Mouse (Mus musculus) heart, embryonic 16.5 days (tissue): ENCODE results near the gene Cd200r4. TPM values are rescaled to one million over a fixed set of nuclear protein-coding genes. Genes with fewer than 3 reads are reported as not detected.
"Not testable (repeated sequence)": the region's sequence is repeated elsewhere in the genome, so short reads cannot be mapped to it uniquely, and the experiment has no call there.

Experiments
- ATAC-seq: fragments of 200-750 bp; cut with Nextera tagmentation; replicated peaks from 2 replicates; pipeline ENCODE4 v1.8.0; 2017; ENCODE audit warnings: moderate number of reproducible peaks; ENCODE audit not compliant: insufficient read depth, low FRiP score; ENCODE audit errors: extremely low read depth
- H3K27ac ChIP-seq: fragments of 300-500 bp; sonication (generic); 2 replicates; pipeline ENCODE4 v1.5.1; 2014; ENCODE audit warnings: mild to moderate bottlenecking, low read length, control low read depth, moderate library complexity
- H3K27me3 ChIP-seq: fragments of 300-500 bp; sonication (generic); 2 replicates; pipeline ENCODE4 v1.6.1; 2014; ENCODE audit warnings: low read length, mixed read lengths; ENCODE audit not compliant: control insufficient read depth, insufficient read depth
- H3K36me3 ChIP-seq: fragments of 300-500 bp; sonication (generic); 2 replicates; pipeline ENCODE4 v1.6.1; 2014; ENCODE audit not compliant: control insufficient read depth, insufficient read depth
- H3K4me1 ChIP-seq: fragments of 300-500 bp; sonication (generic); 2 replicates; pipeline ENCODE4 v1.6.1; 2014; ENCODE audit warnings: low read length, mixed read lengths; ENCODE audit not compliant: control insufficient read depth, insufficient read depth
- H3K4me2 ChIP-seq: fragments of 300-500 bp; sonication (generic); 2 replicates; pipeline ENCODE4 v1.6.1; 2014; ENCODE audit warnings: low read depth, mild to moderate bottlenecking, control low read depth, low read length
- H3K4me3 ChIP-seq: fragments of 300-500 bp; sonication (generic); 2 replicates; pipeline ENCODE4 v1.5.1; 2014; ENCODE audit warnings: mild to moderate bottlenecking, control low read depth, low read length
- H3K9ac ChIP-seq: fragments of 300-500 bp; sonication (generic); 2 replicates; pipeline ENCODE4 v1.6.1; 2014; ENCODE audit warnings: low read length, control low read depth
- H3K9me3 ChIP-seq: fragments of 300-500 bp; sonication (generic); replicated peaks from 2 replicates; pipeline ENCODE4 v1.6.1; 2016; ENCODE audit warnings: low read length; ENCODE audit not compliant: control insufficient read depth
- WGBS: fragments of 180-500 bp; shearing (Covaris S2); extraction: QIAGEN DNeasy Blood & Tissue Kit; methylation state at CpG from one replicate; pipeline ENCODE4 v1.1.7; 2014; 5-methylcytosine and 5-hydroxymethylcytosine counted together
- polyA plus RNA-seq: library from polyadenylated mRNA; unstranded; fragments of >200 nt; fragmentation: Nextera tagmentation; extraction: Ambion mirVana; gene quantifications from 2 replicates; pipeline ENCODE4 v1.2.1, GENCODE M21; 2015

Cd200r4 gene
- polyA plus RNA-seq, 1 experiment from 2014 or later, result 0.17 TPM

- peak overlapping the region; percentile 25 for H3K4me3 ChIP-seq
- H3K27ac ChIP-seq, result no peak overlapping the region
- H3K4me2 ChIP-seq, result peak overlapping the region; percentile 53
- 51% methylated on average over 17 of the region's 17 CpGs for WGBS
- H3K27me3 ChIP-seq, result no peaks in the 10 kb centered on the region
- no peaks in the 10 kb centered on the region for H3K36me3 ChIP-seq
- no peaks in the 10 kb centered on the region for H3K9me3 ChIP-seq
- no peaks in the 10 kb centered on the region for H3K4me1 ChIP-seq
- no peak overlapping the region for H3K9ac ChIP-seq
- no peak for ATAC-seq
These were observed 32.9 kb upstream of the Cd200r4 start for GRCm38 (mm10) chr16:44778538-44779147.

GRCm38 (mm10) chr16:44779494-44779893 lies 32.0 kb upstream of the Cd200r4 start:
- Histone ChIP-seq H3K27me3 (no peaks in the 10 kb centered on the region), H3K36me3 (no peaks in the 10 kb centered on the region), H3K4me3 (no peak overlapping the region), H3K4me1 (no peaks in the 10 kb centered on the region), H3K27ac (no peak overlapping the region), H3K9ac (no peak overlapping the region), H3K9me3 (no peaks in the 10 kb centered on the region), H3K4me2 (no peak overlapping the region)
- 94% methylated on average over 5 of the region's 5 CpGs for WGBS
- no peak for ATAC-seq

DNA sequence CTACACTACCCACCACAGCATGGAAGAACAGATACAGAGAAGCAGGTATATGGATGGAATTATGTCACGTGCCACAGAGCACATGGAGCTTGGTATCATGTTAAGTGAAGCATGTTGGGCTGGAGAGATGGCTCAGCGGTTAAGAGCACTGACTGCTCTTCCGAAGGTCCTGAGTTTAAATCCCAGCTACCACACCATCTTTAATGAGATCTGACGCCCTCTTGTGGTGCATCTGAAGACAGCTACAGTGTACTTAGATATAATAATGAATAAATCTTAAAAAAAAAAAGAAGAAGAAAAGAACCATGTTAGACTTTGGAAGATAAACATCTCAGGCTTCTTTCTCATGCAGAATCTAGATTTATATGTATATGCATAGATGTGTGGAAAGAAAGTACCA lies 30.8 kb upstream of the Cd200r4 start:
- ATAC-seq, result no peak
- Histone ChIP-seq H3K36me3 (no peaks in the 10 kb centered on the region), H3K27ac (no peak overlapping the region), H3K4me3 (no peak overlapping the region), H3K27me3 (no peaks in the 10 kb centered on the region), H3K9ac (no peak overlapping the region), H3K4me2 (no peak overlapping the region), H3K4me1 (no peaks in the 10 kb centered on the region), H3K9me3 (no peaks in the 10 kb centered on the region)
- WGBS, result 70% methylated on average over 4 of the region's 4 CpGs

DNA sequence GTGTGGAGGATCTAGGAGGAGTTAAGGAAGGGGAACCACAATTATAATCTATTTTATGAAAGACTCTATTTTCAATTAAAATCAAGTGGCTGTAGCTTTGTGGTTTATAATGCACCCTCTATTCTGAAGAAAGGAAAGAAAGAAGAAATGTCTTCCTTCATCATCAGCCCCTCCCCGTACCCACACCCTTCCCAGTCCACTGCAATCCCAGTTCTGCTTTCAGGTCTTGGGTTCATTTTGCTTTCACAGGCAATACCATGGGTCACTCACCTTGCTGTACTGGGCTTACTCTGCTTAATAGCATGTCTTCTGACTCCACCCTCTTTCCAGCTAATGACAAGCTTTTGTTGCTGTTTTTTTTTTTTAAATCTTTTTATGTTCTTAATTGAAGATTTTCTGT lies 24.6 kb upstream of the Cd200r4 start:
- no peak overlapping the region for H3K9ac ChIP-seq
- no peak overlapping the region for H3K4me2 ChIP-seq
- H3K9me3 ChIP-seq, result no peaks in the 10 kb centered on the region
- no peaks in the 10 kb centered on the region for H3K27me3 ChIP-seq
- H3K36me3 ChIP-seq, result no peaks in the 10 kb centered on the region
- H3K4me1 ChIP-seq, result no peaks in the 10 kb centered on the region
- WGBS, result 62% methylated on average over 1 of the region's 1 CpGs
- ATAC-seq, result no peak
- no peak overlapping the region for H3K4me3 ChIP-seq
- H3K27ac ChIP-seq, result no peak overlapping the region

GRCm38 (mm10) chr16:44794416-44794815 lies 17.1 kb upstream of the Cd200r4 start:
- Histone ChIP-seq H3K4me3 (no peak overlapping the region), H3K4me2 (no peak overlapping the region), H3K4me1 (no peaks in the 10 kb centered on the region), H3K9ac (no peak overlapping the region), H3K36me3 (no peaks in the 10 kb centered on the region), H3K27me3 (no peaks in the 10 kb centered on the region), H3K27ac (no peak overlapping the region), H3K9me3 (no peaks in the 10 kb centered on the region)
- no peak for ATAC-seq

GRCm38 (mm10) chr16:44805976-44806375 lies 5.6 kb upstream of the Cd200r4 start:
- Histone ChIP-seq H3K27me3 (no peaks in the 10 kb centered on the region), H3K4me1 (no peaks in the 10 kb centered on the region), H3K9me3 (no peaks in the 10 kb centered on the region)

DNA sequence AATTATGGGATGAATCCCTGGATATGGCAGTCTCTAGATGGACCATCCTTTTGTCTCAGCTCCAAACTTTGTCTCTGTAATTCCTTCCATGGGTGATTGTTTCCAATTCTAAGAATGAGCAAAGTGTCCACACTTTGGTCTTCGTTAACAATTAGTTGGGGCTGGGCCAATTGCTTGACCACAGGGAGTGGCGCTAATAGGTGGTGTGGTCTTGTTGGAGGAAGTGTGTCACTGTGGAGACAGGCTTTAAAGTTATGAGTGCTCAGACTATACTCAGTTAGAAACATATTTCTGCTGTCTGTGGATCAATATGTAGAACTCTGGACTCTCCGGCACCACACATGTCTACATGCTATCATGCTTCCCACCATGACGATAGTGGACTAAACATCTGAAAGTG lies 1.3 kb upstream of the Cd200r4 start:
- not testable (repeated sequence) for H3K9me3 ChIP-seq, H3K27me3 ChIP-seq, H3K4me2 ChIP-seq, H3K4me3 ChIP-seq, ATAC-seq, H3K36me3 ChIP-seq, H3K27ac ChIP-seq, H3K9ac ChIP-seq, H3K4me1 ChIP-seq
- 93% methylated on average over 4 of the region's 4 CpGs for WGBS

More at GRCm38 (mm10) chr16:44805976-44806375, 5.6 kb upstream of the Cd200r4 start:
- Histone ChIP-seq H3K36me3 (no peaks in the 10 kb centered on the region), H3K27ac (no peak overlapping the region), H3K9ac (no peak overlapping the region), H3K4me3 (no peak overlapping the region), H3K4me2 (no peak overlapping the region)
- no peak for ATAC-seq

GRCm38 (mm10) chr16:44812468-44813065 lies 1.0 kb downstream of the Cd200r4 start:
- Histone ChIP-seq H3K4me1 (no peaks in the 10 kb centered on the region), H3K36me3 (no peaks in the 10 kb centered on the region), H3K27ac (no peak overlapping the region), H3K27me3 (no peaks in the 10 kb centered on the region), H3K4me2 (no peak overlapping the region), H3K9me3 (no peaks in the 10 kb centered on the region), H3K9ac (no peak overlapping the region), H3K4me3 (no peak overlapping the region)
- no peak for ATAC-seq
- WGBS, result 71% methylated on average over 6 of the region's 6 CpGs

DNA sequence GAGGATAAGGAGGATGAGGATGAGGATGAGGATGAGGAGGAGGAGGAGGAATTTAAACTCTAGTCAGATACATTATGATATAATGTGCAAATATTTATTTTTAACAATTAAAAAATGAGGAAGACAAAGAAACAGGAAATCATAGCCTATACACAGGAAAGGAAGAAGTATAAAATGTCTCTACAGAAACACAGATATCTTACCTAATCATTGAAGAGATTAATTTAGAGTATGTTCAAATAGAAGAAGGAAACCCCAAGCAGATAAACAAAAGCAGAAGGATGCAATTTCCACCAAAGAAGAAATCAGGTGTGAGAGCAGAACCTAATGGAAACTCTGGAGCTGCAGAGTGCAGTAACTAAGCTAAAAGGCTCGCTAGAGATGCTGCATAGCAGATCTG lies 6.5 kb downstream of the Cd200r4 start:
- H3K27me3 ChIP-seq, result no peaks in the 10 kb centered on the region
- no peak for ATAC-seq
- WGBS, result 41% methylated on average over 1 of the region's 1 CpGs
- no peaks in the 10 kb centered on the region for H3K36me3 ChIP-seq
- H3K9me3 ChIP-seq, result no peaks in the 10 kb centered on the region
- H3K9ac ChIP-seq, result no peak overlapping the region
- no peak overlapping the region for H3K4me2 ChIP-seq
- H3K4me3 ChIP-seq, result no peak overlapping the region
- no peak overlapping the region for H3K27ac ChIP-seq
- H3K4me1 ChIP-seq, result no peaks in the 10 kb centered on the region
